Mouse (Mus musculus) liver (tissue): Measurements from ENCODE around the gene Bok.
A peak's percentile ranks its signal among the peaks of the same experiment; 100 is the strongest.
"Not testable (repeated sequence)": the region's sequence is repeated elsewhere in the genome, so short reads cannot be mapped to it uniquely, and the experiment has no call there.

ENCODE experiments used
- DNase-seq: peaks from one replicate; pipeline ENCODE4 v3.0.0-alpha.2; 2020; ENCODE audit warnings: mixed read lengths

Bok gene

GRCm38 (mm10) chr1:93685401-93686244 lies at the start of gene Bok:
Bok (plus strand) TSS chr1:93685660.
- peak; percentile 61 for DNase-seq

- DNase-seq = no peak
Measured at GRCm38 (mm10) chr1:93636211-93636897, 49.1 kb upstream of the Bok start.

- no peak for DNase-seq
Measured at GRCm38 (mm10) chr1:93641978-93642377, 43.5 kb upstream of the Bok start.

GRCm38 (mm10) chr1:93642692-93643091 lies 42.8 kb upstream of the Bok start:
- DNase-seq = no peak

GRCm38 (mm10) chr1:93649604-93650172 lies 35.8 kb upstream of the Bok start:
- DNase-seq = no peak

- no peak for DNase-seq
Measured at GRCm38 (mm10) chr1:93654275-93654674, 31.2 kb upstream of the Bok start.

- no peak for DNase-seq
Measured at GRCm38 (mm10) chr1:93654798-93655197, 30.7 kb upstream of the Bok start.

- no peak for DNase-seq
Measured at GRCm38 (mm10) chr1:93656325-93657024, 29.0 kb upstream of the Bok start.

- no peak for DNase-seq
Measured at GRCm38 (mm10) chr1:93657025-93657360, 28.5 kb upstream of the Bok start.

GRCm38 (mm10) chr1:93658559-93658958 lies 26.9 kb upstream of the Bok start, which contains the start of gene Stk25:
Stk25 (minus strand) TSS chr1:93658659.
- not testable (repeated sequence) for DNase-seq

- peak; percentile 73 for DNase-seq
Measured at GRCm38 (mm10) chr1:93667760-93668400, 17.6 kb upstream of the Bok start.

- peak; percentile 78 for DNase-seq
Measured at GRCm38 (mm10) chr1:93668791-93669548, 16.5 kb upstream of the Bok start.

- no peak for DNase-seq
Measured at GRCm38 (mm10) chr1:93669941-93670340, 15.5 kb upstream of the Bok start.

GRCm38 (mm10) chr1:93672682-93673081 lies 12.8 kb upstream of the Bok start:
- no peak for DNase-seq

- DNase-seq = no peak
Measured at GRCm38 (mm10) chr1:93678386-93678785, 7.1 kb upstream of the Bok start.

GRCm38 (mm10) chr1:93679889-93680568 lies 5.4 kb upstream of the Bok start:
- DNase-seq = no peak

GRCm38 (mm10) chr1:93686245-93686960 lies 943 bp downstream of the Bok start:
- peak; percentile 35 for DNase-seq

GRCm38 (mm10) chr1:93686961-93687320 lies 1.5 kb downstream of the Bok start:
- no peak for DNase-seq

- no peak for DNase-seq
Measured at GRCm38 (mm10) chr1:93688154-93688553, 2.7 kb downstream of the Bok start.

- no peak for DNase-seq
Measured at GRCm38 (mm10) chr1:93689901-93690496, 4.5 kb downstream of the Bok start.
